Mouse (Mus musculus) lung, embryonic 14.5 days (tissue): ENCODE measurements at regions not wholly inside any gene's neighbourhood (a gene's known extent, or its start where the extent isn't known, plus 50 kb on each side); places are given as distances from the start of the nearest gene placed in this dataset.
A peak's percentile ranks its signal among the peaks of the same experiment; 100 is the strongest.

ENCODE experiments used
- ATAC-seq: fragments of 200-750 bp; cut with Nextera tagmentation; 2 replicates; pipeline ENCODE4 v1.8.0; 2017; ENCODE audit warnings: mild to moderate bottlenecking, moderate TSS enrichment, moderate library complexity; ENCODE audit not compliant: insufficient read depth
- DNase-seq: peaks from one replicate; pipeline ENCODE4 v3.0.0-alpha.2; 2015
- H3K27ac ChIP-seq: fragments of 300-500 bp; sonication (generic); 2 replicates; pipeline ENCODE4 v1.5.1; 2014; ENCODE audit warnings: low read depth, mild to moderate bottlenecking, moderate library complexity
- H3K27me3 ChIP-seq: fragments of 300-500 bp; sonication (generic); 2 replicates; pipeline ENCODE4 v1.6.1; 2014; ENCODE audit warnings: low read length, control low read depth; ENCODE audit not compliant: insufficient read depth
- H3K36me3 ChIP-seq: fragments of 300-500 bp; sonication (generic); 2 replicates; pipeline ENCODE4 v1.6.1; 2014; ENCODE audit warnings: control low read depth; ENCODE audit not compliant: insufficient read depth
- H3K4me1 ChIP-seq: fragments of 300-500 bp; sonication (generic); 2 replicates; pipeline ENCODE4 v1.6.1; 2014; ENCODE audit warnings: antibody characterized with exemption, control low read depth; ENCODE audit not compliant: insufficient read depth
- H3K4me2 ChIP-seq: fragments of 300-500 bp; sonication (generic); 2 replicates; pipeline ENCODE4 v1.6.1; 2014; ENCODE audit warnings: mild to moderate bottlenecking
- H3K4me3 ChIP-seq: fragments of 300-500 bp; sonication (generic); 2 replicates; pipeline ENCODE4 v1.5.1; 2014; ENCODE audit warnings: low read depth, low read length
- H3K9ac ChIP-seq: fragments of 300-500 bp; sonication (generic); 2 replicates; pipeline ENCODE4 v1.6.1; 2014
- H3K9me3 ChIP-seq: fragments of 300-500 bp; sonication (generic); 2 replicates; pipeline ENCODE4 v1.6.1; 2016; ENCODE audit warnings: low read depth, low read length, control low read depth
- CTCF ChIP-seq: IDR thresholded peaks from 2 replicates; pipeline ENCODE4 v1.5.1; 2016; ENCODE audit warnings: antibody characterized with exemption, low read depth
- WGBS: fragments of 180-500 bp; shearing (Covaris S2); extraction: QIAGEN DNeasy Blood & Tissue Kit; methylation state at CpG from one replicate; pipeline ENCODE4 v1.1.7; 2014; 5-methylcytosine and 5-hydroxymethylcytosine counted together

DNA sequence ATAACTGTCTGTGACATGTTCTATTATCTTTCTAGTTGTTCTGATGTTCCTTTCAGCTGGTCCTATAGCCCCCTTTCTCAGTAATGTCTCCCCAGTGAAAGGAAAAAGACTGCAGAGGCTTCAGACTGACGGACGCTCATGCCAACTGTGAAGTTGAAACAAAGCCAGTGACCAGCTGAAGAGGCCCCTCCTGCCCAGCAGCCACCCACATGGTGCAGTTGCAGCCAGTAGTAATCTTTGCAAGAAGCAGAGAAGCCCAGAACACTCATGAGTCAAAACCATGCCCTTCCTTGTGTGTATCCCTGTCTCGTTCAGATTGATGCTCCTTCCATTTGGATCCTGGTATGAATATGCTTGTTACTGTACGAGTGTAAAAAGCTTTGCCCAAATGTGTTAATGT lies 428.7 kb upstream of the Ubash3b start:
- Histone ChIP-seq H3K36me3 (peaks cover 21% of the 10 kb centered on the region; the same call in 1 of the 2 replicates), H3K27ac (no peak overlapping the region), H3K27me3 (no peaks in the 10 kb centered on the region), H3K4me2 (no peak overlapping the region), H3K4me1 (peaks cover 5% of the 10 kb centered on the region), H3K9me3 (no peaks in the 10 kb centered on the region), H3K9ac (no peak overlapping the region), H3K4me3 (no peak overlapping the region)
- no peak for TF ChIP-seq CTCF
- DNase-seq (no peak), ATAC-seq (no peak)
- WGBS, result 78% methylated on average over 4 of the region's 4 CpGs

DNA sequence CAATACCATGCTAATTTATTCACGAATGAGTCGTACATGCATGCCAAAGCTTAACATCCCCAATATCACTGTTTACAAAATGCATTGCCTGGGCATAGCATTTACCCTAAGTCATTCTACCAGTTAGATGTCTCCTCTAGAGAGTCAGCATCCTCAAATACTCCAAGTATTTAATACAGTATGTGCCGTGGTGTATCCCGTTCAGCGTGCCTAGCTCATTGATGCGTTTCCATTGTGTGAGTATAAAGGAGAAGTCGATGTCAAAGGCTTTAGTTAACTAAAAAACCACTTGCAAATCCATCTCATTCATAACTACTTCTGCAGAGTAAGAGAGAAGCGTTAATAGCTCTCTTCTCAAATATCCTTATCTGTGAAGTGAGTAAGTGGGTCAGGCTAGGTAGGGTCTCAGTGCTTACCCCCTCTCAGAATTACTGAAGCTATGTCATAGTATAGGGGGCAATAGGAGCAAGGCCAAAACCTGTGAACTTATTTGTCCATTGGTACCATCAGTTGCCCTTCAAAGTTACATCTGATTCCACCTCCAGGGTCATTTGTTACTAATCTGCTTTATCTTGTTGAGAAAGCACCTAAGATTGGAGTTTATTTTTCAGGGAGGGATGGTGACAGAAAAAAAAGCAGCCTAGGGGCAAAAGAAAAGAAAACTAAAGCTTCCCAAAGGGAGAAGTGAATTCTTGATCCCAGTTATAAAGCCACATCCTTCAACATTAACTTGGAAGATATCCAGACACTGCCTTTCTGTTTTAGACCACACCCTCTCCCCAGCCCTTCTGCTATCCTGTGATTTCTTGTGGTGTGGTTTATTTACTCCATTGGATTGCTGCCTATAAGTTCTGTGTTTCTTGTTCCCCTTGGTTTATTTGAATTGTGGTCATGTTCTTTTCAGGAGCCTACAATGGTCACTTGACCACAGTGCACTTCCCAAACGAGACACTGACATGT lies 427.2 kb upstream of the Ubash3b start:
- peaks cover 21% of the 10 kb centered on the region; the same call in 1 of the 2 replicates for H3K36me3 ChIP-seq

DNA sequence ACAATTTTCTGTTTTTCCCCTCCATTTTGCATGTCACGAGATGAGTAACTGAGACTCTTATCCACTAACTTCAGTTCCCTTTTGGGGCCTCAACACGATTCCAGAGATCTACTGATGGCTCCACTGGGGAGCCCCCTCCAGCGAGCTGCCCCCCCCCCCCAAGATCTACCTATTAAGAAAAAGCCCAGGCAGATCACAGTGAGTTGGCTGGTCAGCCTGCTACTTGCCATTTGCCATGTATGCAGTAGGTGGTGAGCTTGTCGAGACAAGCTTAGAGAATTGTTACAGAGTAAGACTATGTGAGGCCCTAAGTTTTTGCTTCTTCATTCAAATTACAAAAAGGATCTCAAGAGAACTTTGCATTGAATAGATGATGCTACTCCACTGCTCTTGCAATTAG lies 426.3 kb upstream of the Ubash3b start:
- no peak for DNase-seq
- no peak overlapping the region for H3K4me2 ChIP-seq

More for the DNA sequence above, 427.2 kb upstream of the Ubash3b start:
- no peak for TF ChIP-seq CTCF
- H3K27ac ChIP-seq, result no peak overlapping the region
- no peak overlapping the region for H3K4me2 ChIP-seq
- H3K9ac ChIP-seq, result no peak overlapping the region
- peaks cover 5% of the 10 kb centered on the region for H3K4me1 ChIP-seq
- ATAC-seq (no peak), DNase-seq (peak; percentile 51)
- no peaks in the 10 kb centered on the region for H3K27me3 ChIP-seq
- no peak overlapping the region for H3K4me3 ChIP-seq
- 77% methylated on average over 9 of the region's 9 CpGs for WGBS
- no peaks in the 10 kb centered on the region for H3K9me3 ChIP-seq

DNA sequence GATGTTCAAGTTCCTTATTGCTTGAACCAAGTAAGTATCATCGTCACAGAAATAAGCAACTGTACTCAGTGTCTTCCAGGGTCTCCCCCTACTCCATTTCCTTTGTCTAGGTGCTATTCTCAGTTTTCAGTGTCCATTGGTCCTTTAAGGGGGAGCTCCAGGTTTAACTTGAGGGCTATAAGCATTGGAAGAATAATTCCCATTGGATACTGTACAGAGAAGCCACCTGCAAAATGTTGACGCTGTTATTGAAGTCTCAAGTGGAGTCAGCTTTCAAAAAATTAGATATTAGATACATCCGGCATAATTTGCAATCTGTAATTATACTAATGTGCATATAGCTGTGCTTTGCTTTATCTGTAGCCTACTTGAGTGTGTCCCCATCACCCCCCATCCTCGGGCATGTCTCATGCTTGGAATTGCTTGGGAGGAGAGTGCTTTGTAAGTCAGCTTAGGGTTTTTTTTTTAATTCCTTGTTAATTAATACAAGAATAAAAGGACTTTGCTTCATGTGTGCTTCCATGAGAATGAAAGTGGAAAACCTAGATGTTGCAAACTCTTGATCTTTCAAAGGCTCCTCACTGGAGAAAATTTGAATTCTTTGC lies 425.6 kb upstream of the Ubash3b start:
- Histone ChIP-seq H3K27ac (no peak overlapping the region), H3K4me3 (no peak overlapping the region), H3K4me2 (no peak overlapping the region), H3K27me3 (0 out of 2 replicates have a peak, but pooled peaks cover 4% of the 10 kb centered on the region), H3K9ac (no peak overlapping the region), H3K9me3 (no peaks in the 10 kb centered on the region), H3K36me3 (peaks cover 21% of the 10 kb centered on the region; the same call in 1 of the 2 replicates), H3K4me1 (peaks cover 5% of the 10 kb centered on the region)
- DNase-seq (no peak), ATAC-seq (no peak)
- 73% methylated on average over 4 of the region's 4 CpGs for WGBS
- no peak for TF ChIP-seq CTCF

More for the DNA sequence above, 426.3 kb upstream of the Ubash3b start:
- TF ChIP-seq CTCF, result no peak
- peaks cover 5% of the 10 kb centered on the region for H3K4me1 ChIP-seq
- H3K27ac ChIP-seq, result no peak overlapping the region
- 57% methylated on average over 4 of the region's 4 CpGs for WGBS
- no peaks in the 10 kb centered on the region for H3K27me3 ChIP-seq
- no peak for ATAC-seq
- no peak overlapping the region for H3K4me3 ChIP-seq
- H3K9ac ChIP-seq, result no peak overlapping the region
- peaks cover 21% of the 10 kb centered on the region; the same call in 1 of the 2 replicates for H3K36me3 ChIP-seq
- no peaks in the 10 kb centered on the region for H3K9me3 ChIP-seq

DNA sequence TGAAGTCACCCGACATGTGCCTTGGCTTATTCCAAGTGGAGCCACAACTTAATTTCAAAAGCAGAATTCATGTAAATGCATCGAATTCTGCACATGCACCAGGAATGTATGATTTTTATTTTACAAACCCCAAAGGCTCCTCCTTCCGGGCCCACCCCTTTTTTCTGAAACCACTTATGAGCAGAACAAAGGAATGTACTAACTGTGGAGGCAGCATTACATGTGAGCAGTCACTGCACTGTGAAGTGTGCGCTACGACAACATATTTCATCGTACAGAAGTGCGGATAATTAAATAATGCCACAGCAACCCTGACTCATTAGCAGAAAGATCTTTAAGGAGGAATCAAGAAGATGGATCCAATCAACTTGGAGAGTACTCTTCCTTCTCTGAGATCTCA lies 424.8 kb upstream of the Ubash3b start:
- H3K4me1 ChIP-seq, result peaks cover 5% of the 10 kb centered on the region
- H3K9ac ChIP-seq, result no peak overlapping the region
- H3K4me2 ChIP-seq, result peak overlapping the region; percentile 23; the same call in 1 of the 2 replicates
- TF ChIP-seq CTCF, result no peak
- peaks cover 18% of the 10 kb centered on the region; the same call in 1 of the 2 replicates for H3K36me3 ChIP-seq
- WGBS, result 65% methylated on average over 7 of the region's 7 CpGs
- DNase-seq, result no peak
- no peaks in the 10 kb centered on the region for H3K9me3 ChIP-seq
- 0 out of 2 replicates have a peak, but pooled peaks cover 4% of the 10 kb centered on the region for H3K27me3 ChIP-seq
- no peak overlapping the region for H3K4me3 ChIP-seq
- peak overlapping the region; percentile 54; the same call in 1 of the 2 replicates for H3K27ac ChIP-seq
- ATAC-seq, result no peak

DNA sequence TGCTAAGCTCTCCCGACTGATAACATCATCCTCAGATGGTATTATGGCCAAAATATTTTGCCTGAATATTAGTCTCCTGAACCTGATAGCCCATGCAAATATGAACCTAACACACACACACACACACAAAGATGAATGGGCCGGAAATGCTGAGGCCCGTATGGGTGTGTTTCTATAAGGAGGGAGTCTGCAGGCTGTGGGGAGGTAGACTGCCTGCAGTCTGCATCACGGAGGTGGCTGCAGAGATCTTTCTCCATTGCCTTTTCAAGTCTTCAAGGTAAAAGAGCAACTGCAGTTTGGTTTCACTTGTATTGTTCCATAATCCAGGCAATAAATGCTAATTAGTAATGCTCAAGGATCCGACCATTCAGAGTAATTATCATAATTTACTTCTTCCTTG lies 424.3 kb upstream of the Ubash3b start:
- ATAC-seq (no peak), DNase-seq (no peak)
- H3K4me3 ChIP-seq, result no peak overlapping the region
- no peak for TF ChIP-seq CTCF
- H3K4me1 ChIP-seq, result peaks cover 5% of the 10 kb centered on the region
- H3K27me3 ChIP-seq, result 0 out of 2 replicates have a peak, but pooled peaks cover 4% of the 10 kb centered on the region
- 56% methylated on average over 5 of the region's 5 CpGs for WGBS
- no peak overlapping the region for H3K9ac ChIP-seq
- H3K36me3 ChIP-seq, result peaks cover 12% of the 10 kb centered on the region; the same call in 1 of the 2 replicates
- H3K4me2 ChIP-seq, result peak overlapping the region; percentile 23; the same call in 1 of the 2 replicates
- no peak overlapping the region; the same call in 1 of the 2 replicates for H3K27ac ChIP-seq
- H3K9me3 ChIP-seq, result no peaks in the 10 kb centered on the region
